Mouse (Mus musculus): Measurements from ENCODE around the gene Shld2.
A peak's percentile ranks its signal among the peaks of the same experiment; 100 is the strongest.

Gene Shld2

GRCm38 (mm10) chr14:34223362-34223898 lies 86.9 kb downstream of the Shld2 start:
- DNase-seq (ENCODE audit: low read depth in 1 of 2, low spot score in 2 of 2), result no peak

- DNase-seq (ENCODE audit: low read depth in 1 of 2, low spot score in 2 of 2), result no peak
These were observed 88.7 kb downstream of the Shld2 start for GRCm38 (mm10) chr14:34221416-34222077.

- DNase-seq (ENCODE audit: low read depth in 1 of 2, low spot score in 2 of 2), result no peak
These were observed 89.9 kb downstream of the Shld2 start for GRCm38 (mm10) chr14:34220426-34220825.

GRCm38 (mm10) chr14:34219786-34220198 lies 90.5 kb downstream of the Shld2 start:
- DNase-seq (ENCODE audit: low read depth in 1 of 2, low spot score in 2 of 2), result no peak

GRCm38 (mm10) chr14:34219295-34219694 lies 91.0 kb downstream of the Shld2 start, which contains the start of gene Syt15:
Gene Syt15 (plus strand): TSS chr14:34219595.
- DNase-seq (ENCODE audit: low read depth in 1 of 2, low spot score in 2 of 2), result no peak

- no peak for DNase-seq (ENCODE audit: low read depth in 1 of 2, low spot score in 2 of 2)
These were observed 94.7 kb downstream of the Shld2 start for GRCm38 (mm10) chr14:34215451-34216127.

- no peak for DNase-seq (ENCODE audit: low read depth in 1 of 2, low spot score in 2 of 2)
These were observed 100.4 kb downstream of the Shld2 start for GRCm38 (mm10) chr14:34209942-34210341.

GRCm38 (mm10) chr14:34209080-34209479 lies 101.2 kb downstream of the Shld2 start:
- no peak for DNase-seq (ENCODE audit: low read depth in 1 of 2, low spot score in 2 of 2)

GRCm38 (mm10) chr14:34208651-34209050 lies 101.6 kb downstream of the Shld2 start:
- no peak for DNase-seq (ENCODE audit: low read depth in 1 of 2, low spot score in 2 of 2)

GRCm38 (mm10) chr14:34207996-34208395 lies 102.3 kb downstream of the Shld2 start:
- no peak for DNase-seq (ENCODE audit: low read depth in 1 of 2, low spot score in 2 of 2)

- DNase-seq (ENCODE audit: low read depth in 1 of 2, low spot score in 2 of 2), result no peak
These were observed 108.9 kb downstream of the Shld2 start, which contains the start of gene Gprin2 for GRCm38 (mm10) chr14:34201231-34202035. Gene Gprin2 (minus strand): TSS chr14:34201653.

- no peak for DNase-seq (ENCODE audit: low read depth in 1 of 2, low spot score in 2 of 2)
These were observed 109.5 kb downstream of the Shld2 start for GRCm38 (mm10) chr14:34200738-34201230.

- no peak for DNase-seq (ENCODE audit: low read depth in 1 of 2, low spot score in 2 of 2)
These were observed 113.6 kb downstream of the Shld2 start for GRCm38 (mm10) chr14:34196706-34197105.

- DNase-seq (ENCODE audit: low read depth in 1 of 2, low spot score in 2 of 2), result no peak
These were observed 114.8 kb downstream of the Shld2 start for GRCm38 (mm10) chr14:34195466-34195865.

GRCm38 (mm10) chr14:34193879-34194278 lies 116.4 kb downstream of the Shld2 start:
- no peak for DNase-seq (ENCODE audit: low read depth in 1 of 2, low spot score in 2 of 2)

- no peak for DNase-seq (ENCODE audit: low read depth in 1 of 2, low spot score in 2 of 2)
These were observed 119.9 kb downstream of the Shld2 start for GRCm38 (mm10) chr14:34190361-34190760.

- peak in 1 of 2 experiments; percentile 10 for DNase-seq (ENCODE audit: low read depth in 1 of 2, low spot score in 2 of 2)
These were observed 121.7 kb downstream of the Shld2 start for GRCm38 (mm10) chr14:34188629-34189028.

Measured in monocyte, adult 2 months (primary cell).